Mouse (Mus musculus) limb, embryonic 12.5 days (tissue): ENCODE results near the gene Vmn2r27. TPM values are rescaled to one million over a fixed set of nuclear protein-coding genes. Genes with fewer than 3 reads are reported as not detected.

ENCODE experiments used
- polyA plus RNA-seq: library from polyadenylated mRNA; unstranded; fragments of >200 nt; fragmentation: Nextera tagmentation; extraction: Ambion mirVana; gene quantifications from 2 replicates; pipeline ENCODE4 v1.2.1, GENCODE M21; 2016

Vmn2r27 gene
- polyA plus RNA-seq, 1 experiment from 2014 or later = not detected

Other genes with a start within 250 kb of the Vmn2r27 start
- not detected in 2 replicates for gene Vmn2r26, start 207.3 kb downstream of the Vmn2r27 start, polyA plus RNA-seq
- not detected in 2 replicates for gene Cd163, start 72.8 kb upstream of the Vmn2r27 start, polyA plus RNA-seq
- 49.8 and 50.3 TPM in 2 replicates for gene Pex5, start 183.2 kb upstream of the Vmn2r27 start, polyA plus RNA-seq
- 10.3 and 10.9 TPM in 2 replicates for gene Clstn3, start 232.9 kb upstream of the Vmn2r27 start, polyA plus RNA-seq